Mouse (Mus musculus) erythroblast, adult 5-6 weeks (primary cell): Measurements from ENCODE around the gene Ap1s1. TPM values are rescaled to one million over a fixed set of nuclear protein-coding genes. Genes with fewer than 3 reads are reported as not detected.

Experiments
- ATAC-seq: replicated peaks from 2 replicates; pipeline ENCODE4 v1.8.0; 2016; ENCODE audit warnings: moderate number of reproducible peaks, mild to moderate bottlenecking, moderate TSS enrichment, inconsistent platforms; ENCODE audit not compliant: poor library complexity, low FRiP score, severe bottlenecking
- total RNA-seq, 2 experiments: library from RNA; stranded (forward) in 1 of 2; stranded (reverse) in 1 of 2; fragments of 150-400 nt in 1 of 2; fragments of 200-764, 138-1000 nt in 1 of 2; gene quantifications; 2 replicates each; pipeline versions ENCODE4 v1.2.3 to v1.2.4; 2015 to 2017; ENCODE audit warnings: low replicate concordance in 2 of 2

Gene Ap1s1
- total RNA-seq (2015; ENCODE audit: low replicate concordance) (2.3 and 3.5 TPM in 2 replicates), total RNA-seq (2017; ENCODE audit: low replicate concordance) (5.2 and 10.3 TPM in 2 replicates)

DNA sequence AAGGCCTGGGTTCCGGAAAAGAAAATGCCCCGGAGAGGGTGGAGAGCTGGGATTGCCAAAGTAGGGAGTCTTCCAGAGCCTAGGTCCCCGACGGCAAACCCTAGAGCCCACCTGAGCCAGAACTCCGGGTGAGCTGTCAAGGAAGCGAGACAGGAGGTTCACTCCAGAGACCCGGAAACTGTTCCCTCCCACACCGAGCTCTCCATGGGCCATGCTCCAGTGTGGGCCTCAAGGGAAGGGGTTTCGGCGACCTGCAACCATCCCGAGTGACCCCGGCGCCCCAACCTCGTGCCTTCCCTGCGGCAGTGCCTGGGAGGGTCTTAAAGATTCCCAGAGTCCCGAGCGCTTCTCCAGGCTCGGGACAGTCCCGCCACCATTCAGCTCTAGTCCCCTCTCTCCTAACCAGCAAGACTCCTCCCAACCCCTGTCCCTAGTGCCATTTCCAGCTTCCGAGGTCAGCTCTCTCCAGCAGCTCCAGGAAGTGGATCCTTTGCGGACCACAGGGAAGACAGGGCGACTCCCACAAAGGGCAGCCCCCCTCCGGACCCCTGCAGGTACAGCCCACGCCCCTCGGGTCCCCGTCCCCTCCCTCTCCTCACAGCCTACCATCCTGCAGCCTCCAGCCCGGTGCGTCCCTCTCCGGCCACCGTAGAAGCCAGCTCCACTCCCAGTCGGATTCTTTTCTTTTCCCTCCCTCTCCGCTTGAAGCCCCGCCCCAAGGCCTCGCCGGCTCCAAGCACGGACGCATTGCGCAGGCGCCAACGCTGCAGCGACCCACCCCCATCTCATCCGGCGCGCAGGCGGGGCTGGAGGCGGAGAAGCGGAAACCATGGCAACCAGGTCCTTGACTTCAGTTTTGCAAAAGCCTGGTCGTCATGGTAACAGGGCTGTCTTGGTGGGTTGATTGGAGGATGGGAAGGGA lies at the start of gene Ap1s1:
Ap1s1 (minus strand) TSS at position 734 of the 922 bp plus-strand sequence.
- ATAC-seq = peak; percentile 83

DNA sequence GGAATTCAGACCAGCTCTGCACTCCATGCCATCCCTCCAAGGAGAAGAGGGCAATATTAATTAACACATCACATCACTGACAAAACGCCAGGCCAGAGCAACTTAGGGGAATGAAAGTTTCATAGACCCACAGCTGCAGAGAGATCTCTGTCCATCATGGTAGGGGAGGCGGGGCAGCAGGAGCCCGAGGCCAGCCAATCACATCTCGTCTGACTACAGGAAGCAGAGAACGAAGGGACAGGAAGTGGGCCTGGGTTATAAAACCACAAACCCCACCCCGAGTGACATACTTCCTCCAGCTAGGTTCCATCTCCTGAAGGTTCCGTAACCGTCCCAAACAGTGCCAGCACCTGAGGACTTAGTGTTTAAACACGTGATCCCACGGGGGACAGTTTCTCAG lies 49.2 kb upstream of the Ap1s1 start:
- ATAC-seq = no peak

GRCm38 (mm10) chr5:137093720-137094119 lies 47.8 kb upstream of the Ap1s1 start:
- no peak for ATAC-seq

DNA sequence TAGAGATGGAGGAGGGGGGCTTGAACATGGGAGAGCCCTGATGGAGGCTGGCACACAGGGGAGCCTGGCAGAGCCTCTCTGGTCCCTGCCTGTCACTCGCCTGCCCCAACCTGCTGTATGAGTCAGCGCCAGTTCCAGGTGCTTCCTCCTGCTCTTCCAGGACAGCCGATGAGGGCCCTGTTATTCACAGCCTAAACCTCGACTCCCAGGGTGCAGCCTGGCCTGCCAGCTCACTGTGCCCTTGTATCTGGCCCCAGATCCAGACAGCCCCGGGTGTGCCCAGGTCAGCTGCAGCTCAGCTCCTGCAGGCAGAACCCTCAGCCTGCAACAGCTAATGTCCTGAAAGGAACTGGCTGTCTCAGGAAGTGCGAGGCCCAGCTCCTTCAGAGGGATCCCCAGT lies 45.6 kb upstream of the Ap1s1 start:
- ATAC-seq = no peak

GRCm38 (mm10) chr5:137090870-137091269 lies 44.9 kb upstream of the Ap1s1 start:
- ATAC-seq = no peak

- no peak for ATAC-seq
Observed at GRCm38 (mm10) chr5:137087410-137087809, 41.5 kb upstream of the Ap1s1 start.

DNA sequence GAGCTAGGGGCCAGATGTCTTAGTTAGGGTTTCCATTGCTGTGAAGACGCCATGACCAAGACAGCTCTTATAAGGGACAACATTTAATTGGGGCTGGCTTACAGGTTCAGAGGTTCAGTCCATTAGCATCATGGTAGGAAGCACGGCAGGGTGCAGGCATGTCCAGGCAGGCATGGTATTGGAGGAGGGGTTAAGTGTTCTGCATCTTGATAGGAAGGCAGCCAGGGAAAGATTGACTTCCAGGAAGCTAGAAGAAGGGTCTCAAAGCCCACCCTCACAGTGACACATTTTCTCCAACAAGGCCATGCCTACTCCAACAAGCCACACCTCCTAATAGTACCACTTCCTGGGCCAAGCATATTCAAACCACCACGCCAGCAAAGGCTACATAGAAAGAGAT lies 39.8 kb upstream of the Ap1s1 start:
- ATAC-seq = no peak

- ATAC-seq = no peak
Observed at GRCm38 (mm10) chr5:137085021-137085420, 39.1 kb upstream of the Ap1s1 start.

DNA sequence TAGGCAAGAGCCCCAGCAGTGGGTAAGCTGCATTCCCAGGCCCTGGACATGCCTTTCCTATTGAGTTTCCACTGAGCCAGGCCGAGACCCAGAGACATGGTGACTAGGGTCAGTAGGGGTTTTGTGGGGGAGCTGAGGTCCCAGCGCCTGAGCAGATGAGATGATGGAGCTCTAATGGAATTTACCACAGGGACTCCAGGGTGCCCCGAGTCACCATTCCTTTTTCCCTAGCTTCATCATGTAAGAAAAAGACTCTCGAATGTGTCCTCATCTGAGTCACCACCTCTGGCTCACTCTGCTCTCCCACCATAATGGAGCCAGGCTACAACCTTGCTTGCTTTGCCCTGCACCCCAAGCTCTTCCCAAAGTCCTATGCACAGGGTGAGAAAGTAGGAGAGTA lies 37.1 kb upstream of the Ap1s1 start:
- no peak for ATAC-seq

DNA sequence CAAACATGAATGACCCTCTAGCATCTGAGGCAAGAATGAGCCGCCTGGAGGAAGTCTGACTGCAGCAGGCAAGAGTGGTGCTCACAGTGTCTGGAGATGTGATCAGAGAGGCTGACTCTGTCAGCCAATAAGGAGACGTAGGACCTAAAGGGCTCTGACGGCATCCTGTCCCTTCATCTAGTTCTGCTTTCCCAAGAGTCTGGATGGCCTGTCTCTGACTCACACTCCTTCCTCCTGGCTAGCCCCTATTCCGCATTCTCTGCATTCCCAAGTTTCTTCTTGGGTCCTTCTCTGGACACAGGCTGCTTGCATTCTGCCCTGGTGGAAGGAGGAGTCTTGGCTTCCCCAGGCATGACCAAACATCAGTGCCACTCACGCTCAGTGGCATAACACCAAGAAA lies 33.9 kb upstream of the Ap1s1 start:
- no peak for ATAC-seq

DNA sequence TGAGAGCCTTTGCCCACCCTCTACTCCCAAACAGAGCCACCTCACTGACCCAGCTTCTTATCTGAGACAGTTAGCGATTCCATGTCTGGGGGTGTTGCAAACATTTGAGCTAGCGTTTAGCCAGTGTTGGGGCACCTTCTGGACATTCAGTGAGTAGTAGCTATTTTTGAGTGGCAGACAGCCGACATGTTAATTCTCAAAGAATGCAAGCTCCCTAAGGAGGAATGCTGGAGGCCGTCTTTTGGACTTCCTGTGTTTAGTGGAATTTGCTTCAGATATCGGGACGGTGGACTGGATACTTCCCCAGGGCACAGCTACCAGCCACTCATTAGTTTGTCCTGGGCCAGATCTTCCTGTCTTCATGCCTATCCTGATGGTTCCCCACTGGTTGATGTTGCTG lies 32.7 kb upstream of the Ap1s1 start:
- ATAC-seq = no peak

- no peak for ATAC-seq
Observed at GRCm38 (mm10) chr5:137078041-137078440, 32.1 kb upstream of the Ap1s1 start.

DNA sequence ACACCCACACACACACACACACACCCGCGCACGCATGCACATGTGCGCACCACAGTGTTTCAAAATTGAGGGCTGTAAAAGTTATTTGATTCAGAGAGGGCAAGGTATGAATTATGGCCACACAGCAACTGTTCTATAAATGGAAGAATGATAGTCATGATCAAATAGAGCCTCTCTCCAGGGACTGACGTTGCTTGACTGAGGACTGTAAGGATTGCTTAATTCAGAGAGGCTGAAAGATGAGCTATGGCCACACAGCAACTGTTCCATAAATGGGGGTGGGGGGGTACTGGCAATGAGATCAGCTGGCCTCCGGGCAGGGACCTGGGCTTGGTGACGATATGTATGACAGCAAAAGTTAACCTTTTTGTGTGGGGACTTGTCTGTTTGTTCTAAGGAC lies 31.3 kb upstream of the Ap1s1 start:
- no peak for ATAC-seq

DNA sequence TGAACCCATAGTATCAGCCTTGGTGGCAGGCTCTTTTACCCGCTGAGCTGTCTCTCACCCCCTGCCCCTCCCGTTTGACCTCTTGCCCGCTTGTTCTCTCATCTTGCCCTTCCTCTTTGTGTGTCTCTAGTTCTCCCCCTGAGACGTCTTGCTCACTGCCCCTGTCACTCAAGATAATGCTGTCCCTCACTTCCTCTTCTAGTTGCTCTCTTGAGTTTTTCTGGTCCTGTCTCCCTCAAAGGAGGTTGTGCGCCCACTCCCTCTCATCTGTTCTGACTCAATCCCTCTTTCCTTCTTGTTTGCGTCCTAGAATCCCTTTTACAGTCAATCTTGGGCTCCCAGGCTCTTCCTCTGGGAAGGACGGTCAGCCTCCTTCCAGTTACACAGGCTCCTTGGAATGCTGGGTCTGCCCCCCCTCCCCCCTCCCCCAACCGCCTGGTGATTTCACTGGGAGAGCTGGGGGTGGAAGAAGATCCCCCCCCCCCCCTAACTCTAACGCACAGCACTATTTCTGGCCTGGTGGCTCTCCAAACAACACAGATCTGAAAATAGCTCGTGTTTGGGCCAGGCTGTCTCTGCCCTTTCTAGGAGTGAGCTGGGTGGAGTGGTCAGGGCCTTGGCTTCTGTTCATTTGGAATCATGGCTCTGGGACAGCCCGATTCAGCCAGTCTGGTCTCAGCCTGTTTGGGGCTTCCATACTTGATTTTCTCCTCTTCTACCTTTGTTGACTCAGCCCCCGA lies 30.4 kb upstream of the Ap1s1 start:
- no peak for ATAC-seq

DNA sequence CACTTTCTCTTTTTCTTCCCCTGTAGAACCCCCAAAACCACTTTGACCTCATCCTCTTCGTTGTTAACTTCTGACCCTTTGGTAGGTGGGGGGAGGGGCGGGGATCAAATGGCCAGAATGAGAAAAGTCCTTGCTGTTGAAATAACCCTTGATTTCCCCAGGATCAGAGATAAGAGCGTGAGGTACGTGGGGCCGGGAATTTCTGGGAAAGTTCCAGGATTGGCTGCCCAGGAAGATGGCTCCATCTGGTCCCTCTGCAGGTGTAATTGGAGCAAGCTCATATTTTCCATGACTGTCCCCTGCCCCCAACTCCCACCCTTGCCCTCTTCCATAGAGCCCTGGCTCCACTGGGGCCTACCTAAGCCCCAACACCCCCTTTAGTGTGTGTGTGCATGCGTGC lies 29.8 kb upstream of the Ap1s1 start:
- ATAC-seq = no peak

- no peak for ATAC-seq
Observed at GRCm38 (mm10) chr5:137074191-137074651, 28.3 kb upstream of the Ap1s1 start.

DNA sequence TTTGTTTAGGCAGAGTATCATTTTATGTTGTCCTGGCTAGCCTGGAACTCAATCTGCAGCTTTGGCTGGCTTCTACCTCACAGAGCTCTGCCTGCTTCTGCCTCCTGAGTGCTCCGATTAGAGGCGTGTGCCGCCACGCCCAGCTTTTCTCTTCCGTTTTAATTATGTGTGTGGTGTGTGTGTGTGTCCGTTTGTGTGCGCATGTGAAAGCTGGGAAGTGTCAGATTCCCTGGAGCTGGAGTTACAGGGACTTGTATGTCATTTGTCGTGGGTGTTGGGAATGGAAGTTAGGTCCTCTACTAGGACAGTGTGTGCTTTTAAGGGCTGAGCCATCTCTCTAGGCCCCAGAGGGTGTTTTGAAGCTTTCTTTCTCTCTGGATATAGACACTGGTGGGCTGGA lies 27.2 kb upstream of the Ap1s1 start:
- no peak for ATAC-seq

- ATAC-seq = peak; percentile 30; the same call in 1 of the 2 replicates
Observed at GRCm38 (mm10) chr5:137072079-137072960, 26.4 kb upstream of the Ap1s1 start, which contains the start of gene Serpine1. Serpine1 (minus strand) TSS chr5:137072268.

- ATAC-seq = no peak
Observed at GRCm38 (mm10) chr5:137070881-137071605, 25.1 kb upstream of the Ap1s1 start.
